Mouse (Mus musculus) heart, embryonic 10.5 days (tissue): ENCODE measurements at regions not wholly inside any gene's neighbourhood (a gene's known extent, or its start where the extent isn't known, plus 50 kb on each side); places are given as distances from the start of the nearest gene placed in this dataset.

Experiments used
- DNase-seq: peaks from one replicate; pipeline ENCODE4 v3.0.0-alpha.2; 2017; ENCODE audit warnings: low spot score
- H3K27ac ChIP-seq: fragments of 300-500 bp; sonication (generic); 2 replicates; pipeline ENCODE4 v1.5.1; 2016; ENCODE audit warnings: mild to moderate bottlenecking
- H3K27me3 ChIP-seq: fragments of 300-500 bp; sonication (generic); 2 replicates; pipeline ENCODE4 v1.6.1; 2016; ENCODE audit warnings: mild to moderate bottlenecking; ENCODE audit not compliant: poor library complexity, insufficient read depth, severe bottlenecking
- H3K36me3 ChIP-seq: fragments of 300-500 bp; sonication (generic); 2 replicates; pipeline ENCODE4 v1.6.1; 2016; ENCODE audit warnings: mild to moderate bottlenecking, moderate library complexity
- H3K4me1 ChIP-seq: fragments of 300-500 bp; sonication (generic); 2 replicates; pipeline ENCODE4 v1.6.1; 2016; ENCODE audit warnings: mild to moderate bottlenecking
- H3K4me3 ChIP-seq: fragments of 300-500 bp; sonication (generic); 2 replicates; pipeline ENCODE4 v1.5.1; 2016; ENCODE audit warnings: mild to moderate bottlenecking, moderate library complexity
- H3K9me3 ChIP-seq: fragments of 300-500 bp; sonication (generic); 2 replicates; pipeline ENCODE4 v1.6.1; 2016; ENCODE audit warnings: mild to moderate bottlenecking, moderate library complexity
- WGBS: fragments of 180-500 bp; shearing (Covaris S2); methylation state at CpG from one replicate; pipeline ENCODE4 v1.1.7; 2016; 5-methylcytosine and 5-hydroxymethylcytosine counted together

GRCm38 (mm10) chr2:166354391-166354790, 198.9 kb upstream of the Sulf2 start:
- H3K27ac ChIP-seq, result no peak overlapping the region
- DNase-seq, result no peak
- WGBS, result 80% methylated on average over 4 of the region's 4 CpGs

GRCm38 (mm10) chr2:166353447-166354111, 198.1 kb upstream of the Sulf2 start:
- 69% methylated on average over 12 of the region's 12 CpGs for WGBS
- H3K9me3 ChIP-seq, result no peaks in the 10 kb centered on the region
- no peak for DNase-seq
- H3K27ac ChIP-seq, result peak overlapping the region; percentile 78
- no peaks in the 10 kb centered on the region for H3K36me3 ChIP-seq
- peaks cover 51% of the 10 kb centered on the region for H3K4me1 ChIP-seq
- H3K27me3 ChIP-seq, result peaks cover 7% of the 10 kb centered on the region; the same call in 1 of the 2 replicates
- no peak overlapping the region for H3K4me3 ChIP-seq

More at GRCm38 (mm10) chr2:166354391-166354790, 198.9 kb upstream of the Sulf2 start:
- Histone ChIP-seq H3K27me3 (peaks cover 12% of the 10 kb centered on the region; the same call in 1 of the 2 replicates), H3K4me3 (no peak overlapping the region), H3K36me3 (no peaks in the 10 kb centered on the region), H3K4me1 (peaks cover 50% of the 10 kb centered on the region), H3K9me3 (no peaks in the 10 kb centered on the region)

- Histone ChIP-seq H3K4me3 (no peak overlapping the region), H3K27ac (peak overlapping the region; percentile 78; the same call in 1 of the 2 replicates), H3K27me3 (peaks cover 6% of the 10 kb centered on the region; the same call in 1 of the 2 replicates), H3K36me3 (no peaks in the 10 kb centered on the region), H3K4me1 (peaks cover 52% of the 10 kb centered on the region), H3K9me3 (no peaks in the 10 kb centered on the region)
- no peak for DNase-seq
- WGBS, result 76% methylated on average over 5 of the region's 5 CpGs
Observed at GRCm38 (mm10) chr2:166351984-166352383, 196.5 kb upstream of the Sulf2 start.

GRCm38 (mm10) chr2:166351581-166351980, 196.1 kb upstream of the Sulf2 start:
- peak overlapping the region; percentile 78; the same call in 1 of the 2 replicates for H3K27ac ChIP-seq
- H3K27me3 ChIP-seq, result peaks cover 6% of the 10 kb centered on the region
- peaks cover 56% of the 10 kb centered on the region for H3K4me1 ChIP-seq
- H3K4me3 ChIP-seq, result no peak overlapping the region
- H3K9me3 ChIP-seq, result no peaks in the 10 kb centered on the region
- 89% methylated on average over 9 of the region's 9 CpGs for WGBS
- no peak for DNase-seq
- no peaks in the 10 kb centered on the region for H3K36me3 ChIP-seq

GRCm38 (mm10) chr2:166348654-166349053, 193.2 kb upstream of the Sulf2 start:
- no peaks in the 10 kb centered on the region for H3K9me3 ChIP-seq
- no peaks in the 10 kb centered on the region for H3K36me3 ChIP-seq
- 19% methylated on average over 10 of the region's 10 CpGs for WGBS
- DNase-seq, result no peak
- no peak overlapping the region for H3K4me3 ChIP-seq
- peak overlapping the region; percentile 83 for H3K27ac ChIP-seq
- no peaks in the 10 kb centered on the region; the same call in 1 of the 2 replicates for H3K27me3 ChIP-seq
- peaks cover 64% of the 10 kb centered on the region for H3K4me1 ChIP-seq

- peaks cover 3% of the 10 kb centered on the region; the same call in 1 of the 2 replicates for H3K27me3 ChIP-seq
- 71% methylated on average over 18 of the region's 18 CpGs for WGBS
- no peaks in the 10 kb centered on the region for H3K36me3 ChIP-seq
- H3K4me3 ChIP-seq, result no peak overlapping the region
- no peaks in the 10 kb centered on the region for H3K9me3 ChIP-seq
- DNase-seq, result no peak
- peak overlapping the region; percentile 59 for H3K27ac ChIP-seq
- H3K4me1 ChIP-seq, result peaks cover 47% of the 10 kb centered on the region
Observed at GRCm38 (mm10) chr2:166346421-166347182, 191.1 kb upstream of the Sulf2 start.

GRCm38 (mm10) chr2:166343551-166344340, 188.3 kb upstream of the Sulf2 start:
- 0 out of 2 replicates have a peak, but pooled peaks cover 3% of the 10 kb centered on the region for H3K9me3 ChIP-seq
- H3K4me1 ChIP-seq, result peaks cover 41% of the 10 kb centered on the region
- H3K27me3 ChIP-seq, result peaks cover 3% of the 10 kb centered on the region; the same call in 1 of the 2 replicates
- peak overlapping the region; percentile 77 for H3K27ac ChIP-seq
- WGBS, result 30% methylated on average over 9 of the region's 10 CpGs
- no peak for DNase-seq
- no peaks in the 10 kb centered on the region for H3K36me3 ChIP-seq
- no peak overlapping the region for H3K4me3 ChIP-seq

- Histone ChIP-seq H3K4me1 (peaks cover 38% of the 10 kb centered on the region), H3K27me3 (peaks cover 3% of the 10 kb centered on the region; the same call in 1 of the 2 replicates), H3K27ac (peak overlapping the region; percentile 13; the same call in 1 of the 2 replicates), H3K4me3 (no peak overlapping the region), H3K36me3 (no peaks in the 10 kb centered on the region), H3K9me3 (0 out of 2 replicates have a peak, but pooled peaks cover 3% of the 10 kb centered on the region)
- no peak for DNase-seq
- 85% methylated on average over 9 of the region's 9 CpGs for WGBS
Observed at GRCm38 (mm10) chr2:166342407-166342806, 186.9 kb upstream of the Sulf2 start.

GRCm38 (mm10) chr2:166340196-166340595, 184.7 kb upstream of the Sulf2 start:
- Histone ChIP-seq H3K27ac (0 out of 2 replicates have a peak overlapping the region, but pooled peaks have one; percentile 36), H3K27me3 (0 out of 2 replicates have a peak, but pooled peaks cover 3% of the 10 kb centered on the region), H3K9me3 (0 out of 2 replicates have a peak, but pooled peaks cover 3% of the 10 kb centered on the region), H3K4me1 (peaks cover 31% of the 10 kb centered on the region), H3K4me3 (no peak overlapping the region), H3K36me3 (no peaks in the 10 kb centered on the region)
- WGBS, result 82% methylated on average over 9 of the region's 9 CpGs
- no peak for DNase-seq

- peak overlapping the region; percentile 47; the same call in 1 of the 2 replicates for H3K27ac ChIP-seq
- no peak for DNase-seq
Observed at GRCm38 (mm10) chr2:166339427-166339826, 184.0 kb upstream of the Sulf2 start.

GRCm38 (mm10) chr2:166338396-166339085, 183.1 kb upstream of the Sulf2 start:
- Histone ChIP-seq H3K9me3 (0 out of 2 replicates have a peak, but pooled peaks cover 3% of the 10 kb centered on the region), H3K4me3 (no peak overlapping the region), H3K36me3 (no peaks in the 10 kb centered on the region), H3K4me1 (peaks cover 28% of the 10 kb centered on the region), H3K27ac (peak overlapping the region; percentile 47), H3K27me3 (0 out of 2 replicates have a peak, but pooled peaks cover 3% of the 10 kb centered on the region)
- DNase-seq, result no peak
- WGBS, result 56% methylated on average over 11 of the region's 11 CpGs

More at GRCm38 (mm10) chr2:166339427-166339826, 184.0 kb upstream of the Sulf2 start:
- Histone ChIP-seq H3K4me3 (no peak overlapping the region), H3K36me3 (no peaks in the 10 kb centered on the region), H3K4me1 (peaks cover 31% of the 10 kb centered on the region), H3K9me3 (0 out of 2 replicates have a peak, but pooled peaks cover 3% of the 10 kb centered on the region), H3K27me3 (0 out of 2 replicates have a peak, but pooled peaks cover 3% of the 10 kb centered on the region)
- WGBS, result 72% methylated on average over 5 of the region's 5 CpGs

- 0 out of 2 replicates have a peak, but pooled peaks cover 3% of the 10 kb centered on the region for H3K27me3 ChIP-seq
- 0 out of 2 replicates have a peak, but pooled peaks cover 3% of the 10 kb centered on the region for H3K9me3 ChIP-seq
- H3K27ac ChIP-seq, result peak overlapping the region; percentile 79
- no peak overlapping the region for H3K4me3 ChIP-seq
- DNase-seq, result no peak
- no peaks in the 10 kb centered on the region for H3K36me3 ChIP-seq
- 56% methylated on average over 7 of the region's 7 CpGs for WGBS
- peaks cover 31% of the 10 kb centered on the region for H3K4me1 ChIP-seq
Observed at GRCm38 (mm10) chr2:166337666-166338065, 182.2 kb upstream of the Sulf2 start.
